Mouse (Mus musculus): ENCODE measurements around the gene Ccnk. TPM values are rescaled to one million over a fixed set of nuclear protein-coding genes. Genes with fewer than 3 reads are reported as not detected.
A peak's percentile ranks its signal among the peaks of the same experiment; 100 is the strongest.

Ccnk gene
- 9.1 and 10.9 TPM in 2 replicates for polyA plus RNA-seq (2012; ENCODE audit: insufficient read depth, insufficient read length, missing spikeins)

DNA sequence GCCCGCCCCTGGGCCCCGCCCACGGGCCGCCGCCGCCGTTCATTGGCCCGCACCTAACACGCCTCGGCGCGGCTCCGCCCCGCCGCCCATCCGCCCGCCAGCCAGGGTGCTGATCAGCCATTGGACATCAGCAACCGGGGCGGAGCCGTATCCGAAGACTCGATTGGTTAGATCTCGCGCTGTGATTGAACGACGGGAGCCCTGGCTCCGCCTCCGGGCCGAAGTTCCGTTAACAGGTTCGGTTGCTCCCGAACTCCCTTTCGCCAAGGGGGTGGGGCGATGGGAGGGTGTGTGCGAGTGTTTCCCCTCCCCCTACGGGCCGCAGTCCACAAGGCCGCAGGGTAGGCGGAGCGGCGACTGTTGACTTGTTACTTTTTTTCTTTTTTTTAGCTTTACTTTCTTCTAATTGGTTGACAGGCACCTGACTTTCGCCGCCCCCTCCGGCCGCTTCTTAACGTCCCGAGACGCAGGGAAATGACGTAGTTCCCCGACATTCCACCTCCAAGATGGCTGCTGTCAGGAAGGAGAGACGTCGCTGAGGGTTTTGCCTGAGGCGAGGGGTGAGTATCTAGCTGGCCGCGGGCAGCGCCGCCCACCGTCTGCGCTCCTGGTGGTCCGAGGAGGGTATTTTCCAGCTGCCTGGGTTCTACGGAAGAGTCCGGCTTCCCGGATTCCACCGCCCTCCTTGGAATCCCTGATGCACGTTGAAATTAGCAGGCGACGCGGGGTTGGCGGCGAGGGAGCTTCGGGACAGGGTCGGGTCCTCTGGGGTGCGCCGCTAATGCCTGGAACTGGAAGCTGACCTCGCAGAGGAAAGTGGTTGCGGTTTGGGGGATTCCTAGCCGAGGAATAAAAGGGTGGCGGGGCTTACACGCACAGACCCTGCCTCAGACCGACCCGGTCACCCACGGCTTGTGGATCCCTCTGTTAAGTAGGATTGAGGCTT lies at the start of gene Ccnk:
Gene Ccnk (plus strand): TSS at position 259 of the 946 bp plus-strand sequence.
- Histone ChIP-seq H3K4me3 (ENCODE audit: insufficient read depth, low read depth, low read length) (peak within 1 kb of the TSS; percentile 95), H3K4me1 (ENCODE audit: control insufficient read depth, insufficient read depth, insufficient read length, low read length) (peaks cover 6% of the 10 kb centered on the region)

DNA sequence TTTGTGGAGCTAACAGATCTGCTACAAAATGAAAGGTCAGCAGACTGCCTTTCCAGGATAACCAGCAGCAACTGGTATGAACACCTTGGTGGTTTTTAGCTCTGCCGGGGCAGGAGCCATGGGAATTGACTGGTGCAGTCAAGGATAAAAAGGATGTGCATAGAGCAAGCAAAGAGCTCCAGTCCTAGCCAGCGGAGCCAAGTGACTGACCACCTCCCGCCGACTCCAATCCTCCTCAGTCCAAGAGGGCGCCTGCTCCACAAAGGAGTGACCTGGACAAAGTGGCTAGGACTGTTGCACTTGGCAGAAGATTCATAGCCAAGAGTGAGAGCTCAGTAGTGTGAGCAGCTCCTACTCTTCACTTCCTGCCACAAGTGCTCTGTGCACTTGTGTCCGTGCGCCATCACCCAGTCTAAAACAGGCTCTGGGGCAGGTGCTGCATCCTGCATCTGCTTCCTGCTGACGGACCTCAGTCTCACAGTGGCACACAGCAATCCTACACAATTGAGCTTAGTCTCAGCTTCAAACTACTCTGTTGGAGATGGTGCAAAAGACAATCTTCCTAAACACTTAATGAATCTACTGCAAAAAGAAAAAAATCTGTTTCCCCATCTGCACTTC lies 46.8 kb upstream of the Ccnk start:
- peaks cover 5% of the 10 kb centered on the region; the same call in 1 of the 2 replicates for H3K4me1 ChIP-seq (ENCODE audit: control insufficient read depth, insufficient read depth, insufficient read length, low read length)
- no peak overlapping the region for H3K27ac ChIP-seq (replicated peaks; ENCODE audit: low read depth, low read length)
- H3K4me3 ChIP-seq (ENCODE audit: insufficient read depth, low read depth, low read length), result no peak overlapping the region

More for the DNA sequence above, at the start of gene Ccnk:
- H3K27ac ChIP-seq (replicated peaks; ENCODE audit: low read depth, low read length), result peak within 1 kb of the TSS; percentile 75

DNA sequence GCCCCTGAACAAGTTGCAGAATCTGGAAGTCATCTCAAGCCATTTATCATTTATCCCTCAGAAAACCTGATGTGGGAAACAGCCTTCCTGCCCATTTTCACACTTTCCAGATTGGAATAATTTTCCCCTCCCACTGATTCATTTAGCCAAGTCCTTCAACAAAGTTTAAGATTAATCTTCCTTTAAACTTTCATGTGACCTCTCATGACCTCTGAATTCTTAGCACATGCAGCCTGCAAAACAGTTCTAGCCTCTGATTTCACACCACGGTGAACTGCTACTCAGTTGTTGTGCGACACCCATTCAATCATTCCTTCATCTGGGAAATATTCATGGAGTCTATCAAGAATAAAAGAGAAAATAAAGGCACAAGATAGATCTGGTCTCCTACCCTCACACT lies 46.2 kb upstream of the Ccnk start:
- Histone ChIP-seq H3K4me1 (ENCODE audit: control insufficient read depth, insufficient read depth, insufficient read length, low read length) (peaks cover 5% of the 10 kb centered on the region; the same call in 1 of the 2 replicates), H3K4me3 (ENCODE audit: insufficient read depth, low read depth, low read length) (no peak overlapping the region), H3K27ac (replicated peaks; ENCODE audit: low read depth, low read length) (no peak overlapping the region)

DNA sequence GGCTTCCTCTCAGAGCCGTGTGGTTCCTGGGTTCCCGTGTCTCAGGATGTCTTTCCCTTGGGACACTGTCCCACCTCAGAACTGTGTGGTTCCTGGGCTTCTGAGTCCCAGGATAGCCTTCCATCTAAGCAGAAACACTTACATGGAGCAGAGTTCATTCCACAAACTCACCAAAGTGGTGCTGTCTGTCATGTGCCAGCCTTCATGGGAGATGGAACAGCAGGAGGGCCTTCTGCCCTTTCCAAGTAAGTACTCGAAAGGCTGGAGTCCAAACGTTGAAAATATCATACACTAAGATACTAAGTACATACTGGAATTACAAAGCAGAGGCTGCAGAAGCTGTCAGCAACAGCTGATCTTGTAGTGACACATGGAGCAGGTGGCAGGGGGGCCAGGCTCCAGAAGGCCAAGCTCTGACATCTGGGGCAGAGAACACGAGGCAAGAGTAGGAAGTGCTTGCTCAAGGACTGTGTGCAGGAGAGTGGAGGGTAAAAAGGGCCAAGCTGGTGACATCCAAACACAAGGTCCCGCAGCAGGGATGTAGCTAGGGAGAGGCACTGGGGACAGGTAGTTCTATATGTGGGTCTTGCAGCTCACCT lies 43.7 kb upstream of the Ccnk start:
- Histone ChIP-seq H3K27ac (replicated peaks; ENCODE audit: low read depth, low read length) (no peak overlapping the region), H3K4me1 (ENCODE audit: control insufficient read depth, insufficient read depth, insufficient read length, low read length) (peaks cover 5% of the 10 kb centered on the region; the same call in 1 of the 2 replicates)

DNA sequence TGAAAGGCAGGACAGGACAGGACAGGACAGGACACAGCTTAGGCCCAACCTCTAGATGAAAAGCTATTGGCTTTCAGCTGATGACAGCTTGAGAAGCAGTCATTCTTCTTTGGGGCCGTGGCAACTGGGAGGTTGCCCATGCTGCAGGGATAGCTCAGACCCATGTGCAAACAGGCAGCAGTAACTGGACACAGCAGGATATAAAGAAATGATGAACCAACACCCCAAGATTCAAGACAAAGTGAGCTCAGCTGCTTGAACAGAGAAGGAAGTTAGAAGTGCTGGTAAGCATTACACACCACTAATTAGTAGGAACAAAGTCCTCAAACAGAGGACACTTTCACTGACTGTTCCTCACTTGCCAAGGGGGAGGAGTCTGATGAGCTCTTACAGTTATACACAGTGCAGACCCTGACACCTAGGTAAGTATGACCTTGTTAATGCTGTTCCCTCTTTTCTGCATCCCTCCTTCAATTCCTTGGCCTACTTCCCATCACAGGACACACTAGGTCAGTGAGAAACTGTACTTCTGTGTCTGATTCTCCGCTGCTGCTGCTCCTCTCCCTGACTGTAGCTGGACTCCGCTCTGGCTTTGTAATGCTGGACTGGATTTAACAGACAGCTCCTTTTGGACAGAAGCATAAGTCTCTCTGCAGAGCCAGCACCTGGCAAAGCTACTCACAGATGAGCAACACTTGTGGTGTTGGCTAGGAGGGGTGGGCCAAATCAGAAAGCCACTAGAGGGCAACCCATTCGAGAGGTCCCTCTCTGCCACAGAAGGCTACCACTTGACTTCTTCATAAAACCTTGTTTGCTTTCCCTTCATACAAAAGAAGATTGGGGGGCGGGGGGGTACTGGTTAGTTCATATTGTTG lies 35.5 kb upstream of the Ccnk start:
- H3K4me3 ChIP-seq (ENCODE audit: insufficient read depth, low read depth, low read length), result no peak overlapping the region
- H3K27ac ChIP-seq (replicated peaks; ENCODE audit: low read depth, low read length), result no peak overlapping the region
- H3K4me1 ChIP-seq (ENCODE audit: control insufficient read depth, insufficient read depth, insufficient read length, low read length), result no peaks in the 10 kb centered on the region

More for the DNA sequence above, 43.7 kb upstream of the Ccnk start:
- no peak overlapping the region for H3K4me3 ChIP-seq (ENCODE audit: insufficient read depth, low read depth, low read length)

DNA sequence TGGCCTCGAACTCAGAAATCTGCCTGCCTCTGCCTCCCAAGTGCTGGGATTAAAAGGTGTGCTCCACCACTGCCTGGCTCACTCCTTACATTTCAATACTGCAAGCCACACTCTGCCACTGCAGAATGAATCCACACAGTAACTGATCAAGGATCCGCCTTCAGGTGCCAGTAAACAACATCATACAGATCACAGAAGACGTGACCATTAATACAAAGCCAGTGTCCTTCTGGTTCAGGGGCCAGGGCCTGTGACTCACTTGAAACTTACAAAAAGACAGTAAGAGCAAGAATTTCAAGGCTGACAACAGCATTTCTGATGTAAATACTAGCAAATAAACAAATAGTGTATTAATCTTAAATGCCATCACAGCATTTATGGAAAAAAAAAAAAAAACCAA lies 34.2 kb upstream of the Ccnk start:
- Histone ChIP-seq H3K4me1 (ENCODE audit: control insufficient read depth, insufficient read depth, insufficient read length, low read length) (no peaks in the 10 kb centered on the region), H3K27ac (replicated peaks; ENCODE audit: low read depth, low read length) (no peak overlapping the region), H3K4me3 (ENCODE audit: insufficient read depth, low read depth, low read length) (no peak overlapping the region)

DNA sequence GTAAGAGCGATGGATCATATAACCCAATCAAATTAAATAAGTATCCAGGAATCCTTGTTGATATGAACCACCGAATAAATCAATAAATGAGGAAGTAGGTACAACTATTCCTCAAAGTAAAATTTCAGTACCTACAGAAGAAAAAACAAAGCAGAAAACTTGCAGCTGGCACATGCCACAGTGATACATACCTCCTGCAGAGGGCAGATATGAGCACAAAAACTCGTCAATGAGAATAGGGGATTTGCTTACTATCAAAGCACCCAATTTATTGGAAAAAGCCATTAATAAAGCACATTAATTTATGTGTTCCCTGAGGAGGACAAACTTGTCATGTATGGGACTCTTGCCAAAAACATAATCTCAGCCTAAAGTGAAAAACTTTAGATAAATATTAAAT lies 29.6 kb upstream of the Ccnk start:
- no peak overlapping the region for H3K27ac ChIP-seq (replicated peaks; ENCODE audit: low read depth, low read length)
- no peaks in the 10 kb centered on the region for H3K4me1 ChIP-seq (ENCODE audit: control insufficient read depth, insufficient read depth, insufficient read length, low read length)
- H3K4me3 ChIP-seq (ENCODE audit: insufficient read depth, low read depth, low read length), result no peak overlapping the region

DNA sequence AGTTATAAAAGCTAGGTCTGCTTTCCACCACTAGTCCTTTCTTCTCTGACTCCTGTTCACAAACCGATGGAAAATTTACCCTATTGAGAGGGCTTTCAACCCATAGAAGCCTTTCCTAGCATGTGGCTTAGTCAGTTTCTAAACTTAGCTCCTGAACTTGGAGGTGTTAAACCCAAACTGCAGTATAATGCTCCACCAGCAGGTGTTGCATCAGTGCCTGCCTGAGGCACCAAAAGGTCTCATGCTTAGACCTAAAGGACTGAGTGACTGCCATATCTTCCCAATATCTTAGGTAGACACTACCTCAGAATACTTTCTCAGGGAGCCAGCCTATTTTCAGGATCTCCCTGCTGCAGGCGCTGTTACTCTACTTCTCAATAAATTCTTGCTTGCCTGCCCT lies 26.6 kb upstream of the Ccnk start:
- no peak overlapping the region for H3K4me3 ChIP-seq (ENCODE audit: insufficient read depth, low read depth, low read length)
- H3K27ac ChIP-seq (replicated peaks; ENCODE audit: low read depth, low read length), result no peak overlapping the region
- H3K4me1 ChIP-seq (ENCODE audit: control insufficient read depth, insufficient read depth, insufficient read length, low read length), result no peaks in the 10 kb centered on the region

DNA sequence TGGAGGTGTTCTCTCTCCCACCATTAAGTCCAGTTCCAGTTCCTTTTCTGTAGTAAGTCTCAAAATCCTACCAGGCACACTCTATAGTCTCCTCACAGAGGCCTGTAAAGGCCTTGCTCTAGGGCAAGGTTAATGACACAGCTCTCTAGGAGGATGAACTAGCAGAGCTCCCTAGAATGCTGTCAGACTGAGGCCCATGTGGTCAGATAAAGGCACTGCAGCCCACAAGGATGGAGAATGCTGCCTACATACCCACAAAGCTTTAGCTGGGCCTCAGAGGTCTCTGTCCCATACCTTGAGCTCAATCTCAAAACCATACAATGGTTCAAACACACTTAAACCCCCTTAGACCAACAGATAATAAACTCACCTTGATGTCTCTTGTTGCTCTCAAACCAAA lies 19.5 kb upstream of the Ccnk start:
- Histone ChIP-seq H3K27ac (replicated peaks; ENCODE audit: low read depth, low read length) (no peak overlapping the region), H3K4me1 (ENCODE audit: control insufficient read depth, insufficient read depth, insufficient read length, low read length) (no peaks in the 10 kb centered on the region), H3K4me3 (ENCODE audit: insufficient read depth, low read depth, low read length) (no peak overlapping the region)

DNA sequence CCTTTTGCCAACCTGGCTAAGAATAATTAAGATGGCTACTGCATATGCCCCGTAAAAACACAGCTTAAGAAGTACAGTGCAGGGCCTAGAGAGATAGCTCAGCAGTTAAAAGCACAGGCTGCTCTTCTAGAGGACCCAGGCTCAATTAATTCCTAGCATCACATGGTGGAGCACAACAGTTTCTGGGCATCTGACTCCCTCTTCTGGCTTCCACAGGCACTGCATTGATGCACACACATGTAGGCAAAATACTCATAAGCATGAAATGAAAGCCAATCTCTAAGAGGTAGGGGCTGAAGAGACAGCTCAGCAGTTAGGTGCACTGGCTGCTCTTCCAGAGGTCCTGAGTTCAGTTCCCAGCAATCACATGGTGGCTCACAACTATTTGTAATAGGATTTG lies 17.3 kb upstream of the Ccnk start:
- Histone ChIP-seq H3K27ac (replicated peaks; ENCODE audit: low read depth, low read length) (no peak overlapping the region), H3K4me3 (ENCODE audit: insufficient read depth, low read depth, low read length) (no peak overlapping the region), H3K4me1 (ENCODE audit: control insufficient read depth, insufficient read depth, insufficient read length, low read length) (peaks cover 2% of the 10 kb centered on the region)

DNA sequence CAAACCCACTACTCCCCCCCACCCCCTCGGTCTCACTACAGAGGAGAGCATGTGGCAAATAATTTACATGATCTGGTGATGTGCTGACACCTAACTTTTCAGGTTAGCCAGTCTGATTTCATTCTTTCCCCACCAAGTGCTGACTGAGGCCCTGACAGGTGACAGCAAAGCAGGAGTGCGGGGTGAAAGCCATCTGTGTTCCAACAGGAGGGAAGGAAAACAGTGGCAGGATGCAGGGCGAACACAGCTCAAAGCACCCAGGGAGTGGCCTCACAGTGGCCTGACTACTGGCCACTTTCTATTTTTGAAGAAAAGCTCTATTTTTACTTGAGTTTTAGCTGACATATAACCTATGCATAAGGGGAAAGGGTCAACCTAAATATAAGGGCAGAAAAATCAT lies 15.7 kb upstream of the Ccnk start:
- H3K4me3 ChIP-seq (ENCODE audit: insufficient read depth, low read depth, low read length), result no peak overlapping the region
- H3K4me1 ChIP-seq (ENCODE audit: control insufficient read depth, insufficient read depth, insufficient read length, low read length), result peaks cover 2% of the 10 kb centered on the region
- H3K27ac ChIP-seq (replicated peaks; ENCODE audit: low read depth, low read length), result no peak overlapping the region

DNA sequence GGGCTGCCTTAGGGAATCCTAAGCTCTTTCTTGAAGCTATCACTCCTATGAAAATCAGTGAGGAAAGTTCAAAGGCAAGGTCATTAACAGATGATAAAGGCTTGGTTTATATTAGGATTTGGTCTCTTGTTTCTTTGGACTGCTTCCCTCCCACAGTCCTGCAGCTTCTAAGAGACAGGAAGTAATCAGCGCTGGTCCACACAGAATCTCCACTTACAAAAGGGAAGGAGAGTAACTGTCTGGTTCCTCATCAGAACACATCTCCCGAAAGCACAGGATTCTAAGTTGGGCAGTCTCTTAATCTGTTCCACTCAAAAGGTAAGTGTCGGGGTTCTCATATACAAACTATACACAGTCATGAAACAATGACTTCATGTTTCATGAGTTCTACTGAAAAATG lies 10.5 kb upstream of the Ccnk start:
- peaks cover 15% of the 10 kb centered on the region for H3K4me1 ChIP-seq (ENCODE audit: control insufficient read depth, insufficient read depth, insufficient read length, low read length)
- H3K27ac ChIP-seq (replicated peaks; ENCODE audit: low read depth, low read length), result no peak overlapping the region
- no peak overlapping the region for H3K4me3 ChIP-seq (ENCODE audit: insufficient read depth, low read depth, low read length)

DNA sequence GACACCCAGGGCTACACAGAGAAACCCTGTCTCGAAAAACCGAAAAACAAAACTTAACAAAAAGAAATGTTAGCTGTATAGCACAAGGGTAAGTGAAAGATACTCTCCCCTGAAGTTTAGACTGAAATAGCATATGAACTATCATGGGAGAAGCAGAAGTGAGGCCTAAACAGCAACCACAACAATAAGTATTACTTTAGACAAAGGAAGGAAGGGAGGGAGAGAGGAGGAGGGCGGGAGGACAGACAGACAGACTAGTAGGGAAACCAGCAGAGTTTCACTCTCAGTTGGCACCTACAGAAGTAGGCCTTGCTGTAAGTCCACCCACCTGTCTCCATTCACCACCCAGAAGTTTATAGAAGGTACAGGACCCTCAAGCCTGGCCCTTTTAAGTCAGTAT lies 8.9 kb upstream of the Ccnk start:
- Histone ChIP-seq H3K4me3 (ENCODE audit: insufficient read depth, low read depth, low read length) (no peak overlapping the region), H3K27ac (replicated peaks; ENCODE audit: low read depth, low read length) (no peak overlapping the region)

DNA sequence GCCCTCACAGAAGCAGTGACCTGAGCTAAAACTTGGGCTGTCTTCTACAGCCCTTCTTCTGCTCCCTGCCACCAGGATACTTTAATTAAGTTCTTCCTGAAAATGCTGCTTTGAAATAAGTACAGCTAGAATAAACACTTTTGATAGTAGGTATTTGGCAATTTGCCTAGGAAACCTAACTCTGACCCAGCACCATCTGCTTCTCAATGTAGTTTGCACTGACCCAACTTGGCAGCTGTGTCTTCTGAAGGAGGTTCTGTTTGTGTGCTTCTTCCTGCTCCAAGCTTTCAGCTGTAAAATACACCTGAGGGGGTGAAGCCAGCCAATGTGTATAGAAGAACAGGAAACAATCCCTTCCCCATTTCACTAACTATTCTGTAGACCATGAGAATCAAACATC lies 8.0 kb upstream of the Ccnk start:
- Histone ChIP-seq H3K4me1 (ENCODE audit: control insufficient read depth, insufficient read depth, insufficient read length, low read length) (peaks cover 15% of the 10 kb centered on the region), H3K4me3 (ENCODE audit: insufficient read depth, low read depth, low read length) (no peak overlapping the region), H3K27ac (replicated peaks; ENCODE audit: low read depth, low read length) (no peak overlapping the region)

More for the DNA sequence above, 8.9 kb upstream of the Ccnk start:
- H3K4me1 ChIP-seq (ENCODE audit: control insufficient read depth, insufficient read depth, insufficient read length, low read length), result peaks cover 17% of the 10 kb centered on the region

All from brown adipose tissue, adult 24 weeks (tissue).